Comparison of ENCODE assay signal across 10 mouse cellular contexts in genomic region chr17:29384850-29385438, GRCm38 (mm10). TPM values are rescaled to one million over a fixed set of nuclear protein-coding genes. Genes with fewer than 3 reads are reported as not detected.
A peak's percentile ranks its signal among the peaks of the same experiment; 100 is the strongest.
DNase-seq lines count a peak whose midpoint lies in the region; ATAC-seq lines count a peak whose summit lies in the region.
"Had no signal": no experiment of that assay in that cellular context is flagged by ENCODE, and none has a peak within 500 bp of the region (broad histone marks: within the 10 kb centered on the region; RNA-seq: fewer than 3 reads in every experiment).

No protein-coding gene starts in this region.

- no peaks in the 10 kb centered on the region for H3K9me3 ChIP-seq in kidney, embryonic 16.5 days (ENCODE audit: low read length)
- no peaks in the 10 kb centered on the region for H3K9me3 ChIP-seq in hindbrain, embryonic 12.5 days (replicated peaks)

- H3K27me3 ChIP-seq in kidney, embryonic 16.5 days (ENCODE audit: insufficient read depth, low read length): no peaks in the 10 kb centered on the region
- H3K27me3 ChIP-seq in hindbrain, embryonic 12.5 days: no peaks in the 10 kb centered on the region

- no peaks in the 10 kb centered on the region for H3K4me1 ChIP-seq in kidney, embryonic 16.5 days (ENCODE audit: insufficient read depth, low read length)
- H3K4me1 ChIP-seq in hindbrain, embryonic 12.5 days: peaks cover 4% of the 10 kb centered on the region; the same call in 1 of the 2 replicates

- no peak overlapping the region for H3K4me2 ChIP-seq in kidney, embryonic 16.5 days (replicated peaks; ENCODE audit: low read depth, low read length)
- H3K4me2 ChIP-seq in hindbrain, embryonic 12.5 days (replicated peaks): no peak overlapping the region

- no peak; the same call in 1 of the 2 replicates for ATAC-seq in kidney, embryonic 16.5 days (ENCODE audit: low FRiP score, low TSS enrichment)
- no peak for ATAC-seq in hindbrain, embryonic 12.5 days (ENCODE audit: low FRiP score)

- no peak overlapping the region for H3K27ac ChIP-seq in kidney, embryonic 16.5 days (ENCODE audit: low read length)
- H3K27ac ChIP-seq in hindbrain, embryonic 12.5 days: no peak overlapping the region
- H3K27ac ChIP-seq: macrophage had no signal

- WGBS in kidney, embryonic 16.5 days: 53% methylated on average over 5 of the region's 5 CpGs
- WGBS in hindbrain, embryonic 12.5 days: 54% methylated on average over 5 of the region's 5 CpGs

- peak; percentile 80 for DNase-seq in kidney, adult 18-20 months
- DNase-seq in adrenal gland, postnatal 4 days (ENCODE audit: low spot score in 2 of 2): peak; percentile 42 to 69
- DNase-seq in kidney, postnatal 14 days: peak; percentile 78
- peak; percentile 49 to 67 for DNase-seq in lung, postnatal 4 days
- no peak for DNase-seq in thymus, postnatal 25 days
- no peak for DNase-seq in left cerebral cortex, adult 8-10 months (ENCODE audit: low spot score in 2 of 2)

- H3K36me3 ChIP-seq in kidney, embryonic 16.5 days (ENCODE audit: insufficient read depth, low read length): no peaks in the 10 kb centered on the region
- H3K36me3 ChIP-seq in hindbrain, embryonic 12.5 days: no peaks in the 10 kb centered on the region

- no peak overlapping the region for H3K9ac ChIP-seq in kidney, embryonic 16.5 days (replicated peaks; ENCODE audit: low read length)
- H3K9ac ChIP-seq in hindbrain, embryonic 12.5 days: no peak overlapping the region

- no peak overlapping the region for H3K4me3 ChIP-seq in kidney, embryonic 16.5 days (ENCODE audit: low read length)
- H3K4me3 ChIP-seq in hindbrain, embryonic 12.5 days: no peak overlapping the region
- H3K4me3 ChIP-seq: erythroblast, embryonic 14.5 days had no signal

RNA-seq across cellular contexts. Expression of gene Fgd2, which starts 24.2 kb away (rescaled TPM):
- polyA plus RNA-seq in kidney, embryonic 16.5 days (2015; fragmentation: Nextera tagmentation; extraction: Ambion mirVana): 14.4 and 16.2 TPM in 2 replicates
- total RNA-seq in adrenal gland, postnatal 4 days (2021): 1 to 10 TPM; 5.6 to 6.5 TPM
- 4.3 and 7.0 TPM in 2 replicates for polyA plus RNA-seq in hindbrain, embryonic 12.5 days (2016; fragmentation: Nextera tagmentation; extraction: Ambion mirVana)
- 1 to 10 TPM; 7.5 to 7.9 (median 7.6) TPM for total RNA-seq in left cerebral cortex, adult 8-10 months (2022)

RNA-seq across cellular contexts. Expression of gene Mtch1, which starts 37.2 kb away (rescaled TPM):
- 189 and 316 TPM in 2 replicates for polyA plus RNA-seq in kidney, embryonic 16.5 days (2015; fragmentation: Nextera tagmentation; extraction: Ambion mirVana)
- total RNA-seq in adrenal gland, postnatal 4 days (2021): 100 to 1,000 TPM; 309 to 341 TPM
- 438 and 466 TPM in 2 replicates for polyA plus RNA-seq in hindbrain, embryonic 12.5 days (2016; fragmentation: Nextera tagmentation; extraction: Ambion mirVana)
- 100 to 1,000 TPM; 565 to 601 (median 593) TPM for total RNA-seq in left cerebral cortex, adult 8-10 months (2022)

Comparison
In these comparisons a context has a peak if more than half of its experiments do, and no peak if none do; other contexts are left out.
1. DNase-seq: peak in kidney, adult 18-20 months (single experiment), adrenal gland, postnatal 4 days (2 of 2), kidney, postnatal 14 days (single experiment) and lung, postnatal 4 days (2 of 2); none in thymus, postnatal 25 days (single experiment) and left cerebral cortex, adult 8-10 months (0 of 2).